Mouse (Mus musculus) small intestine, adult 2 months (tissue): ENCODE measurements around the gene Trpm1.

Source experiments
- CTCF ChIP-seq: fragments of 200-500 bp; IDR thresholded peaks from 2 replicates; pipeline ENCODE4 v1.5.1; 2012; ENCODE audit warnings: low read depth, mild to moderate bottlenecking, control low read depth, inconsistent platforms, low read length, moderate library complexity, mixed read lengths; ENCODE audit not compliant: insufficient replicate concordance, insufficient read length; ENCODE audit errors: extremely low read depth
- POLR2A ChIP-seq: fragments of 200-500 bp; IDR thresholded peaks from 2 replicates; pipeline ENCODE4 v1.6.1; 2012; ENCODE audit warnings: low read depth, mild to moderate bottlenecking, control low read depth, inconsistent platforms, low read length, moderate library complexity

- no peak for TF ChIP-seq CTCF
- no peak for TF ChIP-seq POLR2A
Observed at GRCm38 (mm10) chr7:64212870-64213269, 59.2 kb downstream of the Trpm1 start.
